ENCODE assay signal across 31 mouse cellular contexts in genomic region chr1:75843326-75843725, GRCm38 (mm10).
DNase-seq lines count a peak whose midpoint lies in the region; ATAC-seq and TF ChIP-seq lines count a peak whose summit lies in the region.
"Had no signal": no experiment of that assay in that cellular context is flagged by ENCODE, and none has a peak within 500 bp of the region (broad histone marks: within the 10 kb centered on the region; RNA-seq: fewer than 3 reads in every experiment).

No protein-coding gene starts in this region.

- no peak for ATAC-seq in cerebellum, adult (ENCODE audit: insufficient number of reproducible peaks, low FRiP score, low TSS enrichment)
- ATAC-seq in midbrain, embryonic 11.5 days (ENCODE audit: low FRiP score): no peak
- ATAC-seq in midbrain, postnatal 0 days (ENCODE audit: low FRiP score): no peak
- no peak for ATAC-seq in intestine, embryonic 15.5 days
- ATAC-seq: forebrain, embryonic 15.5 days; midbrain, embryonic 16.5 days had no signal

- H3K9me3 ChIP-seq in midbrain, embryonic 11.5 days (ENCODE audit: control insufficient read depth, low read length): no peaks in the 10 kb centered on the region
- H3K9me3 ChIP-seq in midbrain, postnatal 0 days (ENCODE audit: low read length): no peaks in the 10 kb centered on the region
- no peaks in the 10 kb centered on the region for H3K9me3 ChIP-seq in intestine, embryonic 15.5 days
- H3K9me3 ChIP-seq: forebrain, embryonic 15.5 days; kidney, embryonic 15.5 days; midbrain, embryonic 10.5 days; neural tube, embryonic 12.5 days had no signal

- H3K4me1 ChIP-seq in midbrain, embryonic 11.5 days (ENCODE audit: control insufficient read depth, insufficient read depth, low read length): peaks cover 8% of the 10 kb centered on the region; the same call in 1 of the 2 replicates
- H3K4me1 ChIP-seq in midbrain, postnatal 0 days (ENCODE audit: insufficient read depth, low read length): no peaks in the 10 kb centered on the region
- peaks cover 4% of the 10 kb centered on the region; the same call in 1 of the 2 replicates for H3K4me1 ChIP-seq in intestine, embryonic 15.5 days (replicated peaks)
- no peaks in the 10 kb centered on the region for H3K4me1 ChIP-seq in kidney, adult 2 months (ENCODE audit: control insufficient read depth, insufficient read depth, low read length)

- TF ChIP-seq CTCF in midbrain, postnatal 0 days (IDR thresholded peaks at IDR 0.05): no peak
- TF ChIP-seq CTCF in kidney, adult 2 months (conservative IDR thresholded peaks at IDR 0.05; ENCODE audit: insufficient read depth, insufficient read length, low read depth, low read length): no peak

- peaks cover 21% of the 10 kb centered on the region for H3K27me3 ChIP-seq in midbrain, embryonic 11.5 days (ENCODE audit: control insufficient read depth, insufficient read depth, low read length)
- no peaks in the 10 kb centered on the region for H3K27me3 ChIP-seq in midbrain, postnatal 0 days (ENCODE audit: insufficient read depth, low read length)
- no peaks in the 10 kb centered on the region for H3K27me3 ChIP-seq in intestine, embryonic 15.5 days (replicated peaks)
- H3K27me3 ChIP-seq in kidney, adult 2 months (replicated peaks; ENCODE audit: control insufficient read depth, insufficient read depth, low read length): no peaks in the 10 kb centered on the region; the same call in 1 of the 2 replicates
- H3K27me3 ChIP-seq: forebrain, embryonic 15.5 days; kidney, embryonic 15.5 days; neural tube, embryonic 12.5 days had no signal

- H3K4me3 ChIP-seq in midbrain, embryonic 11.5 days (ENCODE audit: low read depth, low read length): no peak overlapping the region
- H3K4me3 ChIP-seq in midbrain, postnatal 0 days (ENCODE audit: low read depth, low read length): no peak overlapping the region
- H3K4me3 ChIP-seq in intestine, embryonic 15.5 days (replicated peaks): no peak overlapping the region
- no peak overlapping the region for H3K4me3 ChIP-seq in kidney, adult 2 months (ENCODE audit: insufficient read depth, low read depth, low read length)
- H3K4me3 ChIP-seq: forebrain, embryonic 15.5 days; kidney, embryonic 15.5 days; left cerebral cortex, adult 2 months; midbrain, embryonic 10.5 days; myocyte; neural tube, embryonic 12.5 days had no signal

- no peak overlapping the region for H3K9ac ChIP-seq in midbrain, embryonic 11.5 days (ENCODE audit: low read length)
- H3K9ac ChIP-seq in midbrain, postnatal 0 days (replicated peaks; ENCODE audit: low read length, poor library complexity, severe bottlenecking): no peak overlapping the region
- no peak overlapping the region for H3K9ac ChIP-seq in intestine, embryonic 15.5 days
- H3K9ac ChIP-seq: forebrain, embryonic 15.5 days; hindbrain, embryonic 14.5 days; kidney, embryonic 15.5 days; liver, embryonic 14.5 days; neural tube, embryonic 12.5 days had no signal

- peak; percentile 21 for DNase-seq in cerebellum, adult 11 months
- DNase-seq in midbrain, embryonic 11.5 days (ENCODE audit: low spot score, missing footprints): peak; percentile 82
- DNase-seq in midbrain, postnatal 0 days (ENCODE audit: low spot score): no peak
- peak; percentile 69 to 83 for DNase-seq in cerebellum, postnatal 14 days
- no peak for DNase-seq in left cerebral cortex, adult 8-10 months (ENCODE audit: low spot score in 2 of 2)
- DNase-seq in kidney, adult 2 months: no peak
- DNase-seq: adrenal gland, adult 8-10 months; gastrocnemius, postnatal 25 days; heart, adult 18-20 months; heart, postnatal 4 days; kidney, adult 11 months; kidney, postnatal 25 days; left cerebral cortex, postnatal 4 days; liver; lung, adult 2 months; lung, postnatal 10 days; thymus, postnatal 4 days had no signal

- H3K27ac ChIP-seq in midbrain, embryonic 11.5 days (ENCODE audit: low read depth, low read length): no peak overlapping the region
- no peak overlapping the region for H3K27ac ChIP-seq in midbrain, postnatal 0 days (ENCODE audit: low read depth, low read length)
- no peak overlapping the region for H3K27ac ChIP-seq in intestine, embryonic 15.5 days
- H3K27ac ChIP-seq in kidney, adult 2 months (ENCODE audit: insufficient read depth, low read depth, low read length): no peak overlapping the region
- H3K27ac ChIP-seq: forebrain, embryonic 15.5 days; hindbrain, embryonic 14.5 days; kidney, embryonic 15.5 days; left cerebral cortex, adult 2 months; liver, embryonic 14.5 days; macrophage; midbrain, embryonic 10.5 days; neural tube, embryonic 12.5 days had no signal

- 95% methylated on average over 6 of the region's 6 CpGs for WGBS in midbrain, embryonic 11.5 days
- 92% methylated on average over 6 of the region's 6 CpGs for WGBS in midbrain, postnatal 0 days
- WGBS in intestine, embryonic 15.5 days: 91% methylated on average over 6 of the region's 6 CpGs
- 90% methylated on average over 6 of the region's 6 CpGs for WGBS in kidney, adult 2 months

- H3K4me2 ChIP-seq in midbrain, embryonic 11.5 days: no peak overlapping the region
- H3K4me2 ChIP-seq in midbrain, postnatal 0 days (ENCODE audit: low read depth, low read length, poor library complexity, severe bottlenecking): no peak overlapping the region
- no peak overlapping the region for H3K4me2 ChIP-seq in intestine, embryonic 15.5 days (replicated peaks)
- H3K4me2 ChIP-seq: forebrain, embryonic 15.5 days; heart, embryonic 11.5 days; hindbrain, embryonic 14.5 days; kidney, embryonic 15.5 days; neural tube, embryonic 12.5 days had no signal

- H3K36me3 ChIP-seq in midbrain, embryonic 11.5 days (ENCODE audit: control insufficient read depth, insufficient read depth, low read length): no peaks in the 10 kb centered on the region
- no peaks in the 10 kb centered on the region for H3K36me3 ChIP-seq in midbrain, postnatal 0 days (ENCODE audit: insufficient read depth, low read length)
- H3K36me3 ChIP-seq in intestine, embryonic 15.5 days: no peaks in the 10 kb centered on the region
- no peaks in the 10 kb centered on the region for H3K36me3 ChIP-seq in kidney, adult 2 months (ENCODE audit: control insufficient read depth, insufficient read depth, low read length)
- H3K36me3 ChIP-seq: forebrain, embryonic 15.5 days; G1E; kidney, embryonic 15.5 days; midbrain, embryonic 10.5 days; neural tube, embryonic 12.5 days had no signal

- no peak for TF ChIP-seq POLR2A in kidney, adult 2 months (IDR thresholded peaks at IDR 0.05; ENCODE audit: low read depth, low read length)

Comparison
In these comparisons a context has a peak if more than half of its experiments do, and no peak if none do; other contexts are left out.
1. DNase-seq: peak in cerebellum, adult 11 months (single experiment), midbrain, embryonic 11.5 days (single experiment) and cerebellum, postnatal 14 days (2 of 2); none in midbrain, postnatal 0 days (single experiment), left cerebral cortex, adult 8-10 months (0 of 2) and kidney, adult 2 months (single experiment).